ENCODE assay signal across 8 mouse cellular contexts in the genomic region with DNA sequence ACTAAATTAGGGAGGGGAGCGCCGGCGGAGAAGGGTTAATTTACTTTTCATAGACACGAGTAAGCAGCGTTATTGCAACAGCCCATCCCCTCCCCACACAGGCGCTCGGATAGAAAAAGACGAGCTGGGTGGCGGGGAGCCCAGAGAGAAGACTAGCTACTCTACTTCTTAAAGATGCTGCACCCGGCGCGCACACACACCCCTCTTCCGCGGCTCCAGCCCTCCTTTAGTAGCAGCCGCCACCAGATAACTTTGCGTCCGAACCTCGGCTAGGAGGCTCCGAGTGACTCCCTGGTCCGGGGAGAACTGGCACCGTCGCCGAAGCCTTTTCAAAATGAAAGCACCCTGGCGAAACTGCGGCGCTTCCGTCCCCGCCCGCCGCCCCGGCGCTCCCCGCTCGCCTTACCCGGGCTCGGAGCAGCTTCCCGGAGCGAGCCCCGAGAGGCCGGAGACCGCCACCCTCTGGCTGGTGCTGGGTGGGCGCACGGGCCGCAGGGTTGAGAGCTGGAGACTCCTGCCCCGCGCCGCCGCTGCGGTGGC. TPM values are rescaled to one million over a fixed set of nuclear protein-coding genes. Genes with fewer than 3 reads are reported as not detected.
A peak's percentile ranks its signal among the peaks of the same experiment; 100 is the strongest.
DNase-seq lines count a peak whose midpoint lies in the region; ATAC-seq lines count a peak whose summit lies in the region.

No protein-coding gene starts in this region.

- H3K9me3 ChIP-seq in embryonic facial prominence, embryonic 10.5 days, result no peaks in the 10 kb centered on the region
- no peaks in the 10 kb centered on the region for H3K9me3 ChIP-seq in heart, embryonic 13.5 days

- H3K27ac ChIP-seq in embryonic facial prominence, embryonic 10.5 days (replicated peaks), result peak overlapping the region; percentile 82
- no peak overlapping the region for H3K27ac ChIP-seq in heart, embryonic 13.5 days (replicated peaks)

- no peak for ATAC-seq in heart, embryonic 13.5 days (ENCODE audit: extremely low read depth, insufficient number of reproducible peaks, low FRiP score, low TSS enrichment)

- DNase-seq in 416B (ENCODE audit: low read depth) (peak; percentile 51), ES-CJ7 (ENCODE audit: low read depth, low spot score) (peak; percentile 50)
- no peak for DNase-seq in embryonic facial prominence, embryonic 10.5 days (ENCODE audit: low spot score)
- DNase-seq in kidney, postnatal 14 days, result peak; percentile 48
- peak; percentile 69 to 75 for DNase-seq in lung, postnatal 4 days
- DNase-seq in right cerebral cortex, postnatal 14 days, result peak; percentile 52
- no peak for DNase-seq in c-Kit-positive CD71-positive TER-119-positive erythroid progenitor cells, embryonic 14.5 days (ENCODE audit: low spot score)

- no peaks in the 10 kb centered on the region for H3K36me3 ChIP-seq in embryonic facial prominence, embryonic 10.5 days (replicated peaks)
- H3K36me3 ChIP-seq in heart, embryonic 13.5 days, result no peaks in the 10 kb centered on the region

- H3K4me3 ChIP-seq in embryonic facial prominence, embryonic 10.5 days, result peak overlapping the region; percentile 74
- peak overlapping the region; percentile 73 for H3K4me3 ChIP-seq in heart, embryonic 13.5 days

- peak overlapping the region; percentile 81 for H3K9ac ChIP-seq in heart, embryonic 13.5 days

- WGBS in embryonic facial prominence, embryonic 10.5 days, result under 1% methylated on average over 49 of the region's 49 CpGs
- under 1% methylated on average over 49 of the region's 49 CpGs for WGBS in heart, embryonic 13.5 days

- peaks cover 76% of the 10 kb centered on the region for H3K4me1 ChIP-seq in embryonic facial prominence, embryonic 10.5 days
- peaks cover 37% of the 10 kb centered on the region for H3K4me1 ChIP-seq in heart, embryonic 13.5 days

- H3K27me3 ChIP-seq in embryonic facial prominence, embryonic 10.5 days (replicated peaks; ENCODE audit: low read depth, poor library complexity, severe bottlenecking), result peaks cover 100% of the 10 kb centered on the region
- H3K27me3 ChIP-seq in heart, embryonic 13.5 days (replicated peaks), result peaks cover 100% of the 10 kb centered on the region

- H3K4me2 ChIP-seq in heart, embryonic 13.5 days, result peak overlapping the region; percentile 93

RNA-seq across cellular contexts. Expression of a gene that starts 0.7 kb away (rescaled TPM):
- polyA plus RNA-seq in embryonic facial prominence, embryonic 10.5 days (2016; fragmentation: Nextera tagmentation; extraction: Ambion mirVana), result 0.69 and 1.4 TPM in 2 replicates
- 0.19 and 0.28 TPM in 2 replicates for polyA plus RNA-seq in heart, embryonic 13.5 days (2015; fragmentation: Nextera tagmentation; extraction: Ambion mirVana)

Comparison
In these comparisons a context has a peak if more than half of its experiments do, and no peak if none do; other contexts are left out.
1. DNase-seq: peak in 416B (single experiment), ES-CJ7 (single experiment), kidney, postnatal 14 days (single experiment), lung, postnatal 4 days (2 of 2) and right cerebral cortex, postnatal 14 days (single experiment); none in embryonic facial prominence, embryonic 10.5 days (single experiment) and c-Kit-positive CD71-positive TER-119-positive erythroid progenitor cells, embryonic 14.5 days (single experiment).